Mouse (Mus musculus) R1 (cell line): Measurements from ENCODE around the gene Igfbpl1.

ENCODE experiments used
- DNase-seq: peaks from one replicate; pipeline ENCODE4 v3.0.0-alpha.2; 2018; ENCODE audit warnings: low read depth, low spot score

The Igfbpl1 gene

DNA sequence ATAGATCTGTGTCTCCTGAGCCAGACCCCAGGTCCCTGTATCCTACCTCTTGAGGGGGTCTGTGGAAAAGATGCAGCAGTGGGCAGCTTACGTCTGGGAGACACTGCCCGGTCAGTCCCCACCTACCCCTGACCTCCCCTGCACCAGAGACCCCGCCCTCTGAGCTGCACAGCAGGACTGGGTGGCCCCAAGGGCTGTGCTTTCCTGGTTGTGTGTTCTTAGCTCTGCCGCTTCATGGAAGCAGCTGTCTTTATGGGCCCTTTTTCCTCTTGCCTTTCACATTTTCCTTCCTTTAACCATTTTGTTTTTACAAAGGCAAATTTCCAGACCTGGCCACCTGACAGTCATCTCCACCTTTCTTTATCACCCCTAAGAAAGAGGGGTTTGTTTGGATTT is 56.1 kb downstream of the Igfbpl1 start:
- DNase-seq = no peak

DNA sequence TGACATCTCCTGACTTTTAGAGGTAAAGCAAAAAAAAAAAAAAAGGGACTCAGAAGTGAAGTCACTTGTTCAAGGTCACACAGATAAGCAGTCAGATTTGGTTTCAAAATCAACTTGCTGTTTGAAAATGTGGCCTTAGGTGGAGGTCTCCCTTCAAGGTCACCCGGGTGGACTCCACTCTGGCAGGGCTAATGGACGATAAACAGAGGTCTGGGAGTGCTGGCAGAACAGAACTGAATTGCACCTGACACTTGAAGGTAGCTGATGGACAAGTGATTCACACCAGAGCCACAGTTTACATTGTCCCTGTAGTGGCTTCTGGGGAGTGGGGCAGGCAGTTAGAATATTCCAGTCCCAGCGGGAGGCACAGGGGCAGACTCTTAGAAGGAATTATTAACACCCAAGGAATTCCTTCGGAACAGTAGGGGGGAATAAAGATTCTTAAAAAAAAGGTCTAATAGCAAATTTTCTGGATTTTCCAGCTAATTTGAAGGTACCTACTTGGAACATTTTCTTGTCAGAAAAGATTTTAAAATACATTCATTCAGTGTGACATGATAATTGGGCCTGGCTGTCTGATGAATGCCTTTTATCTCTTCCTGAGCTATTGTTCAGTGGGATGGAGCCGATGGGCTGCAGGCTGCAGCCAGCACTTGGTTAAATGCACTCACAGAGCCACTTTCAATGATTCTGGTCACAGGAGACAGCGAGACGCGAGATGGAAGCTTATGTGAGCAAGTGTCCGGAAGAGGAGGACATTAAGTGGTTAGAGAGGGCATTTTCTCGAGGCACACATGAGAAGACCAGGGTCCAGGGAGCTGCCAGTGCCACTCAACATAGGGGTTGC is 56.7 kb downstream of the Igfbpl1 start:
- DNase-seq = peak; percentile 70

DNA sequence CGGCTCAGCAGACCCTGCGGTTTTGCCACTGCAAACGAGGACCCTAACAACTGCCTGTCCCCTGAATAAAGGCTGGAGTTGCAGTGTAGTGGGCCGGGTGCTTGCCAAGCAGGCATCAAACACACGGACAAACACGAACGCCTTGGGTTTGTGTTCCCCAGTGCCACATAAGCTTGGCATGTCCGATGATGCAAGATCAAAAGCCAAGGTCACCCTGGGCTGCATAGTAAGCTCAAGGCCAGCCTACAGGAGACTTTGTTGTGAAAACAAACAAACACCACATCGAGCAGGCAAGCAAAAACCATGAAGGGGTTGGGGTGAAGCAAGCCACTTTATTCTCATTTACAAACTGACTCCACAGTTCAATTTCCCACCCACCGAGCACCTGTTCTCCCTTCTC is 57.6 kb downstream of the Igfbpl1 start:
- DNase-seq = no peak

DNA sequence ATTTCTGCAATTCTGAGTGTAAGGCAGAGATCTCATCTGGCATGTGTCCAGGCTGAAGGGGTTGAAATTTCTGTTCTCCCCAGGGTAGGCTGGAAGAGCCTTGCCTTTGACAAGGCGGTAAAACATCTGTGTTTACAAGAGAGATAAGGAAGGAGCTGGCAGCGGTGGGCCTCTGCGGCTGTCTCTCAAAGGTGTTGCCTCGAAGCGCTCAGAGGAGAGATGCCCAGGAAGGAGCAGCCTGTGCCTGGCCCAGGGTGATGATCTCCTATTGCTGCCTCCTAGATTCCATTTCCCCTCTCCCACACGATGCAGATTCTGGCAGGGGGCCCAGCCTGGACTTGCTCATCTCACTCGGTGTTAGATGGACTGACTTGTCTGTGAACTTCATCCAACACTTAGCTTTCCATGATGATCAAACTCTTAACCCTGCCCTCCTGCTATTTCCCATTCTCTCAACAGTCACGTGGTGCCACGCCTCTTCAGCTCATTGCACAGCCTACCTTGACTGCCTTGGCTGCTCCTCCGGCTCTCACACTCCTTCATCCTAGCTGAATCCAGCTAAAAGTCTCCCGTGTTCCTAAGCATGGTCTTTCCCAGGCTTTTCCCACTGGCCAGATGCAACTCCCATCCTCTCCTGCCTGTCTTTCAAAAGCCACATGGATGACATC is 58.7 kb downstream of the Igfbpl1 start:
- peak; percentile 36 for DNase-seq

DNA sequence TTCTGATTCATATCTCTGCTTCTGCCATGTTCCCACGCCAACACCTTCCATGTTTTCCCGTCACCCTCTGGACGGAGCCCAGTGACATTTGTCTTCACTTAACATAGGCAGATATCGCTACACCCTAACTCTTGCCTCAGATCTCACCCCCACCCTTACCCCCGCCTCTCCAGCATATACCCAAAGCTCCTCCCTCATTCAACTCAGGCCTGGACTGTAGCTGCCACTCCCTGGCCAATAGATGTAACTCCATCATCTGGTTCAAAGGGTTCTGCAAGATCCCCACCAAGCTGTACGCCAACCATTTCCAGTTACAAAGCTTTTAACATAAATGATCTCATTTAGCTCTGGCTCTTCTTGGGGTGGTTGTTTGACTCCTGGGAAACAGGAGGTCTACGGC is 59.9 kb downstream of the Igfbpl1 start:
- DNase-seq = no peak

DNA sequence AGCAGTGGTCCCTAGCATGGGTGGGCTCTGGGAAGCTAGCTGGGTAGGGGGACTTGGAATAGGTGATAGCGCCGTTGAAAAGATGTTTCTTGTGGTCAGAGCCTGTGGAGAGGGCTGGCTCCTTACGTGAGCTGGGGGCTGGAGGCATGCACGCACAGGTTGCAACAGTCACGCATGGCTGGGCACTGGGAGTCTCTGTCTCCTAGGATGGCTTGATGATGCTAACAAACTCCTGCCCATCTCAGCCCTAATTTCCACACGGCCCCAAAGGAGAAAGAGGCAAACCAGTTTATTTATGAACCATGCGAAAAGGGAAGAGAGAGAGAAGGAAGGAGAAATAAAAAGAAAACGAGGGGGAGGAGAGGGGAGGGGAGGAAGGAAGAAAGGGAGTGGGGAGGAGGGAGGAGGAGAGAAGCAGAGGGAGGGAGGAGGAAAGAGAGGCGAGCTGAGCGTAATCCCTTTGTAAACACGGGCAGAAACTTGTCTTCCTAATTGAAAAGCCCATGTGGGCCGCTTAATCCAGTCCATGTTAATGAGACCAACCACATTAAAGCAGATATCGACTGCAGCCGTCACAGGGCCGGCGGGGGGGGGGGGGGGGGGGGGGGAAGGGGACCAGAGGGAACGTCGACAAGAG is 61.0 kb downstream of the Igfbpl1 start:
- no peak for DNase-seq

DNA sequence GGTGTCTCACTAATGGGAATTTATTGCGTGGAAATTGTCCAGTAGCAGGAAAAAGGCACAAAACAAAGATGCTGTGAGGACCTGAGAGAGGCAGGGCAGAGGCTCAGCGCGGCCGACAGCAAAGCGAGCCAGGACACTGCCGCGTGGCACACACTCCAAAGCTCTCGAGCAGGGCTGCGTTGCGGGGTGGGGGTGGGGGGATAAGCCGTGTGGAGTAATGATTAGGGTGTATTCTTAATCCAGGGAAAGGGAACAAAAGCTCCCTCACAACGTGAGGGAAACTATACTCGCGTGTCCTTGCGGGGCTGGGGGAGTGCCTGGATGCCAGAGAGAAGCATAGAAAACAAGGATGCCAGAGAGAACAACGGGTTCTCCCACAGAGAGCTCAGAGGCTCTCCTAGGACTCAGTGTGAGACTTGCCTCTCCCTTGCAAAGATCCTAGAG is 61.6 kb downstream of the Igfbpl1 start:
- DNase-seq = peak; percentile 35

DNA sequence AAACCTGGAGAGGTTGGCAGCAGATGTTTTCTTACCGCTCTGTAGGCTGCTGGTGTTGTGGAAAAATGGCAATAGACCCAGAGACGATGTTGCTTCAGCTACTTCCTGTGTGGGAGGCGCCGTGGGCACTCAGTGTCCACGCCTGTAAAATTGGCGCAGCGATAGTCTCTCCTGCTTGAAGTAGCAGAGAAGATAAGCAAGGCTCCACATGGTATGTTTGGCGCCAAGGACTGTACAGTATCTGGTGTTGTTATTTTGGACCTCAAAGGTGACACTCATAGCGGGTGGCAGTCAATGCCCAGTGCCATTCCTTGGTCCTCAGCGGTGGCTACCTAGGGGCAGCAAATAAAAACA is 62.6 kb downstream of the Igfbpl1 start:
- DNase-seq = no peak

DNA sequence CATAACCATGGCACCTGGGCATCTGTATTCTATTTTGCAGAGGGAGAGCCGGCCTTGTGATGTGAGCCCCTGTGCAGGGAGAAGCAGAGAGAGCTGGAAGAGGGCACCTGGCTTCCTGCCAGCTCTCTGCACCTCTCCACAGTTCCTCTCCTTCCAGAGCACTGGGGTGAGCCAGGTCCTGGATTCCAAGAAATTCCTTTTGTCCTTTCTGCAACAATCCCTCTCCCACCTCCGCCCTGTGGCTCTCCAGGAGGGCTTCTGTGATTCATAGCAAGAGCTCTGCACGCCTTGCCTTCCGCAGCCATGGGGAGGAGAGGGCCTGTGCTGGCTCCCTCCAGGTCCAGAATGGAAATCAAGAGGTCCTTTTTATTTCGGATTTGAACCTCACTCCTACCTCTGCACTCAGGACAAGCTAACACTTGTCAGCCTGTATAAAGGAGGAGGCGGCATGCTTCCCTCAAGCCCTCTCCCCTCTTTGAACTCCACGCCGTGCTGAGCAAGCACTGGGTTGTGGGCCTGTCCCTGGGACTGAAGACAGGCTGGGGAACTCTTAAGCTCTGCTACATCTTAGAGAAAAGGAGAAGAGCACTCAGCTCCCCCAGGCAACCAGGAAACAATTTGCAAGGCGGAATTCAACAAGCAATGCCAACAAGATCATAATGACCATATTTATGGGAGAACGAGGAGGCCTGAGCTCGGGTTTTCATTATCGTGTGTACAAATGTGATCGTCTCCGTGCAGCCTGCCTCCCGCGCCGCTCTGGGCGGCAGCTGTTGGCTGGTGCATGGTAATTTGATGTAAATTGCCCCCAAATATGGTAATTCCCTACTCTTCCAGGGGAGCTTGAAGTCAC is 63.2 kb downstream of the Igfbpl1 start:
- DNase-seq = peak; percentile 93

DNA sequence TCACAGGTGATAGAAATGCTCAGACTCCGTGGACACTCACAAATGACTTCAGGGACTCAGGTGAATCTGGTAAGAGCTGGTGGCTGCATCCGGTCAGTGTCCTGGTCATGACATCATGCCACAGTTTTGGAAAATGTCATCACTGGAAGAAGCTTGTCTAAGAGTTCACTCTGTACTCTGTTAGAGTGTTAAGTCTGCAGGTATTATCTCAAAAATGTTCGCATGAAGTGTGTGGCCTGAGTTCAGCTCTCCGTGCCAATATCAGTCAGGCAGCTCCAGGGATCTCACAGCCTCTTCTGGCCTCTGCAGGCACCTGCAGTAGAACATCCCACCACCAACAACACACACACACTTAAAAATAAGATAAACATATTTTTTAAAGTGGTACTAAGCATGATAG is 64.1 kb downstream of the Igfbpl1 start:
- DNase-seq = no peak
